Mouse (Mus musculus) hindbrain, embryonic 16.5 days (tissue): ENCODE data around the gene Tmem236. TPM values are rescaled to one million over a fixed set of nuclear protein-coding genes. Genes with fewer than 3 reads are reported as not detected.

Experiments
- ATAC-seq: fragments of 200-750 bp; cut with Nextera tagmentation; 2 replicates; pipeline ENCODE4 v1.8.0; 2017; ENCODE audit warnings: moderate TSS enrichment, moderate library complexity
- H3K27ac ChIP-seq: fragments of 300-500 bp; sonication (generic); 2 replicates; pipeline ENCODE4 v1.5.1; 2014; ENCODE audit warnings: low read depth, mild to moderate bottlenecking, control low read depth, low read length, moderate library complexity
- H3K27me3 ChIP-seq: fragments of 300-500 bp; sonication (generic); replicated peaks from 2 replicates; pipeline ENCODE4 v1.6.1; 2014; ENCODE audit warnings: low read length; ENCODE audit not compliant: control insufficient read depth, insufficient read depth
- H3K36me3 ChIP-seq: fragments of 300-500 bp; sonication (generic); 2 replicates; pipeline ENCODE4 v1.6.1; 2014; ENCODE audit warnings: mild to moderate bottlenecking, low read length, moderate library complexity, mixed read lengths; ENCODE audit not compliant: control insufficient read depth, insufficient read depth
- H3K4me1 ChIP-seq: fragments of 300-500 bp; sonication (generic); 2 replicates; pipeline ENCODE4 v1.6.1; 2014; ENCODE audit warnings: low read depth, low read length; ENCODE audit not compliant: control insufficient read depth, insufficient read depth
- H3K4me2 ChIP-seq: fragments of 300-500 bp; sonication (generic); 2 replicates; pipeline ENCODE4 v1.6.1; 2014; ENCODE audit warnings: mild to moderate bottlenecking, low read length, control low read depth, moderate library complexity
- H3K4me3 ChIP-seq: fragments of 300-500 bp; sonication (generic); 2 replicates; pipeline ENCODE4 v1.5.1; 2014; ENCODE audit warnings: mild to moderate bottlenecking, low read length, control low read depth, moderate library complexity
- H3K9ac ChIP-seq: fragments of 300-500 bp; sonication (generic); 2 replicates; pipeline ENCODE4 v1.6.1; 2014; ENCODE audit warnings: low read depth, mild to moderate bottlenecking, control low read depth, low read length, moderate library complexity
- H3K9me3 ChIP-seq: fragments of 300-500 bp; sonication (generic); 2 replicates; pipeline ENCODE4 v1.6.1; 2014; ENCODE audit warnings: mild to moderate bottlenecking, low read length, moderate library complexity; ENCODE audit not compliant: control insufficient read depth
- WGBS: fragments of 180-500 bp; shearing (Covaris S2); extraction: QIAGEN DNeasy Blood & Tissue Kit; methylation state at CpG from one replicate; pipeline ENCODE4 v1.1.7; 2014; 5-methylcytosine and 5-hydroxymethylcytosine counted together
- polyA plus RNA-seq: library from polyadenylated mRNA; unstranded; fragments of >200 nt; fragmentation: Nextera tagmentation; extraction: Ambion mirVana; gene quantifications from 2 replicates; pipeline ENCODE4 v1.2.1, GENCODE M21; 2015

The Tmem236 gene
- polyA plus RNA-seq, 1 experiment from 2014 or later, result 0.06 TPM

- WGBS, result 89% methylated on average over 2 of the region's 2 CpGs
- ATAC-seq, result no peak
- Histone ChIP-seq H3K27ac (no peak overlapping the region), H3K36me3 (peaks cover 4% of the 10 kb centered on the region; the same call in 1 of the 2 replicates), H3K9me3 (no peaks in the 10 kb centered on the region), H3K27me3 (no peaks in the 10 kb centered on the region), H3K4me3 (no peak overlapping the region), H3K4me2 (no peak overlapping the region), H3K9ac (no peak overlapping the region), H3K4me1 (no peaks in the 10 kb centered on the region)
Measured at GRCm38 (mm10) chr2:14146913-14147312, 27.4 kb upstream of the Tmem236 start.

GRCm38 (mm10) chr2:14150829-14151228, 23.5 kb upstream of the Tmem236 start:
- 99% methylated on average over 2 of the region's 2 CpGs for WGBS
- no peak overlapping the region for H3K9ac ChIP-seq
- H3K9me3 ChIP-seq, result no peaks in the 10 kb centered on the region
- H3K4me1 ChIP-seq, result no peaks in the 10 kb centered on the region
- H3K4me2 ChIP-seq, result no peak overlapping the region
- no peak overlapping the region for H3K27ac ChIP-seq
- H3K36me3 ChIP-seq, result no peaks in the 10 kb centered on the region
- H3K4me3 ChIP-seq, result no peak overlapping the region
- no peaks in the 10 kb centered on the region for H3K27me3 ChIP-seq
- peak; percentile 38 for ATAC-seq

- H3K4me3 ChIP-seq, result no peak overlapping the region
- H3K9me3 ChIP-seq, result no peaks in the 10 kb centered on the region
- no peaks in the 10 kb centered on the region for H3K27me3 ChIP-seq
- H3K4me1 ChIP-seq, result no peaks in the 10 kb centered on the region
- no peak overlapping the region for H3K9ac ChIP-seq
- WGBS, result 90% methylated on average over 6 of the region's 6 CpGs
- no peak overlapping the region for H3K27ac ChIP-seq
- no peaks in the 10 kb centered on the region for H3K36me3 ChIP-seq
- no peak for ATAC-seq
- no peak overlapping the region for H3K4me2 ChIP-seq
Measured at GRCm38 (mm10) chr2:14151854-14152253, 22.5 kb upstream of the Tmem236 start.

- no peak overlapping the region for H3K27ac ChIP-seq
- H3K36me3 ChIP-seq, result no peaks in the 10 kb centered on the region
- no peaks in the 10 kb centered on the region for H3K4me1 ChIP-seq
- H3K4me3 ChIP-seq, result no peak overlapping the region
- no peaks in the 10 kb centered on the region for H3K27me3 ChIP-seq
- 72% methylated on average over 3 of the region's 3 CpGs for WGBS
- H3K9me3 ChIP-seq, result no peaks in the 10 kb centered on the region
- 0 out of 2 replicates have a peak, but pooled peaks have one; percentile 51 for ATAC-seq
- no peak overlapping the region for H3K4me2 ChIP-seq
- H3K9ac ChIP-seq, result no peak overlapping the region
Measured at GRCm38 (mm10) chr2:14159047-14159446, 15.3 kb upstream of the Tmem236 start.

- no peaks in the 10 kb centered on the region for H3K9me3 ChIP-seq
- WGBS, result 77% methylated on average over 2 of the region's 2 CpGs
- H3K4me2 ChIP-seq, result no peak overlapping the region
- no peaks in the 10 kb centered on the region for H3K4me1 ChIP-seq
- H3K27me3 ChIP-seq, result no peaks in the 10 kb centered on the region
- ATAC-seq, result peak; percentile 70
- no peak overlapping the region for H3K4me3 ChIP-seq
- no peak overlapping the region for H3K9ac ChIP-seq
- H3K36me3 ChIP-seq, result no peaks in the 10 kb centered on the region
- no peak overlapping the region for H3K27ac ChIP-seq
Measured at GRCm38 (mm10) chr2:14159756-14160155, 14.6 kb upstream of the Tmem236 start.

- ATAC-seq, result no peak
- Histone ChIP-seq H3K4me1 (no peaks in the 10 kb centered on the region), H3K36me3 (no peaks in the 10 kb centered on the region), H3K27me3 (no peaks in the 10 kb centered on the region), H3K4me2 (no peak overlapping the region), H3K9me3 (no peaks in the 10 kb centered on the region), H3K9ac (no peak overlapping the region), H3K4me3 (no peak overlapping the region), H3K27ac (no peak overlapping the region)
- WGBS, result 76% methylated on average over 5 of the region's 5 CpGs
Measured at GRCm38 (mm10) chr2:14164459-14165030, 9.8 kb upstream of the Tmem236 start.

- H3K4me3 ChIP-seq, result no peak overlapping the region
- no peak for ATAC-seq
- no peak overlapping the region for H3K27ac ChIP-seq
- H3K27me3 ChIP-seq, result no peaks in the 10 kb centered on the region
- no peak overlapping the region for H3K4me2 ChIP-seq
- H3K9me3 ChIP-seq, result no peaks in the 10 kb centered on the region
- H3K36me3 ChIP-seq, result no peaks in the 10 kb centered on the region
- 75% methylated on average over 2 of the region's 2 CpGs for WGBS
- H3K9ac ChIP-seq, result no peak overlapping the region
- H3K4me1 ChIP-seq, result no peaks in the 10 kb centered on the region
Measured at GRCm38 (mm10) chr2:14165066-14165465, 9.3 kb upstream of the Tmem236 start.

GRCm38 (mm10) chr2:14165618-14166344, 8.5 kb upstream of the Tmem236 start:
- Histone ChIP-seq H3K4me2 (no peak overlapping the region), H3K27ac (no peak overlapping the region), H3K9me3 (no peaks in the 10 kb centered on the region), H3K36me3 (no peaks in the 10 kb centered on the region), H3K27me3 (no peaks in the 10 kb centered on the region), H3K4me3 (no peak overlapping the region), H3K4me1 (no peaks in the 10 kb centered on the region), H3K9ac (no peak overlapping the region)
- WGBS, result 80% methylated on average over 3 of the region's 3 CpGs
- peak; percentile 69 for ATAC-seq

- ATAC-seq, result no peak
Measured at GRCm38 (mm10) chr2:14167721-14168120, 6.6 kb upstream of the Tmem236 start.

More at GRCm38 (mm10) chr2:14167721-14168120, 6.6 kb upstream of the Tmem236 start:
- no peaks in the 10 kb centered on the region for H3K4me1 ChIP-seq
- no peaks in the 10 kb centered on the region for H3K27me3 ChIP-seq
- H3K36me3 ChIP-seq, result no peaks in the 10 kb centered on the region
- no peak overlapping the region for H3K4me3 ChIP-seq
- no peak overlapping the region for H3K27ac ChIP-seq
- no peak overlapping the region for H3K4me2 ChIP-seq
- H3K9me3 ChIP-seq, result no peaks in the 10 kb centered on the region
- no peak overlapping the region for H3K9ac ChIP-seq
